ENCODE assay signal across 14 mouse cellular contexts in the genomic region with DNA sequence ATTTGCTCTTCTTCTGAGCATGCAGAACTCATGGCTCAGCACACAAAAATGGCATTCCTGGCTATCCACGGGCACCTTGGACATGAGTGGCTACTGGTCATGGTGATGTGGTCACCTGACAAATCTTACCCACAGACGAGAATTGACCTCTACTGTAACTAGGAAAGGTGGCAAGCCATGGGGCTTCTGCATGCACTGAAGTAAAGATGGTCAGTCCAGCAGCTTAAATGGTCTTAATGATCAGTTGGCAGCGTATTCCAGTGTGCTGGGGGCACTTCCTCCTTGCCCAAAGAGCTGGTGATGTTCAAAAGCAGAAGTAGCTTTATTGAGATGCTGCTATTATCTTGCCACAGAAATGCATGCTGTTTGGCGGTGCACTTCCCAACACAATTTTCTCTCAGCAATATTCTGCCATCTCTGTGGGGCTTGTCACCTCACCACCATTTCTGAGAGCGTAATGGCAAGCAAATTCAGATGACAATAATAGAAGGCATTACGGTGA.
"Had no signal": no experiment of that assay in that cellular context is flagged by ENCODE, and none has a peak within 500 bp of the region (broad histone marks: within the 10 kb centered on the region; RNA-seq: fewer than 3 reads in every experiment).

No protein-coding gene starts in this region.

- H3K4me1 ChIP-seq: liver, embryonic 13.5 days; stomach, embryonic 15.5 days had no signal

- H3K27ac ChIP-seq: limb, embryonic 12.5 days; liver, embryonic 13.5 days; lung, embryonic 15.5 days; midbrain, embryonic 10.5 days; neural tube, embryonic 12.5 days; stomach, embryonic 15.5 days had no signal

- ATAC-seq: liver, postnatal 0 days had no signal

- H3K36me3 ChIP-seq: limb, embryonic 12.5 days; liver, embryonic 13.5 days; lung, embryonic 15.5 days; stomach, embryonic 15.5 days had no signal

- DNase-seq: kidney, adult 11 months; layer of hippocampus, postnatal 36 days; liver; liver, embryonic 13.5 days; liver, postnatal 0 days; lung, postnatal 14 days; midbrain, embryonic 14.5 days; thymus, adult 2 months; thymus, postnatal 25 days had no signal

- H3K4me3 ChIP-seq: limb, embryonic 12.5 days; liver, embryonic 13.5 days; lung, embryonic 15.5 days; midbrain, embryonic 10.5 days; neural tube, embryonic 12.5 days; stomach, embryonic 15.5 days had no signal

- H3K9ac ChIP-seq: limb, embryonic 12.5 days; liver, embryonic 13.5 days; liver, postnatal 0 days; lung, embryonic 15.5 days; neural tube, embryonic 12.5 days; stomach, embryonic 15.5 days had no signal

- H3K4me2 ChIP-seq: limb, embryonic 12.5 days; liver, embryonic 13.5 days; lung, embryonic 15.5 days; neural tube, embryonic 12.5 days; stomach, embryonic 15.5 days had no signal

- H3K9me3 ChIP-seq: limb, embryonic 12.5 days; liver, embryonic 13.5 days; lung, embryonic 15.5 days; midbrain, embryonic 10.5 days; neural tube, embryonic 12.5 days; stomach, embryonic 15.5 days had no signal

- H3K27me3 ChIP-seq: limb, embryonic 12.5 days; liver, embryonic 13.5 days; lung, embryonic 15.5 days; neural tube, embryonic 12.5 days; stomach, embryonic 15.5 days had no signal
